Mouse (Mus musculus): ENCODE data around the gene Gpr45. TPM values are rescaled to one million over a fixed set of nuclear protein-coding genes. Genes with fewer than 3 reads are reported as not detected.
A peak's percentile ranks its signal among the peaks of the same experiment; 100 is the strongest.

Gpr45 gene
- polyA plus RNA-seq, 1 experiment from 2014 or later: 16.0 TPM

- Histone ChIP-seq H3K9me3 (ENCODE audit: control insufficient read depth, low read length) (no peaks in the 10 kb centered on the region), H3K4me2 (ENCODE audit: low read length) (no peak overlapping the region), H3K4me3 (replicated peaks; ENCODE audit: low read depth, low read length) (no peak overlapping the region), H3K9ac (replicated peaks; ENCODE audit: low read length) (no peak overlapping the region), H3K27me3 (ENCODE audit: control insufficient read depth, insufficient read depth, low read length) (no peaks in the 10 kb centered on the region), H3K27ac (replicated peaks; ENCODE audit: low read depth, low read length) (no peak overlapping the region), H3K4me1 (ENCODE audit: control insufficient read depth, insufficient read depth, low read length) (no peaks in the 10 kb centered on the region), H3K36me3 (ENCODE audit: control insufficient read depth, insufficient read depth, low read length) (no peaks in the 10 kb centered on the region)
- ATAC-seq (ENCODE audit: low FRiP score, low TSS enrichment): no peak
- 80% methylated on average over 4 of the region's 4 CpGs for WGBS
- DNase-seq: no peak
These were observed 4.2 kb upstream of the Gpr45 start for GRCm38 (mm10) chr1:42948486-42948885.

DNA sequence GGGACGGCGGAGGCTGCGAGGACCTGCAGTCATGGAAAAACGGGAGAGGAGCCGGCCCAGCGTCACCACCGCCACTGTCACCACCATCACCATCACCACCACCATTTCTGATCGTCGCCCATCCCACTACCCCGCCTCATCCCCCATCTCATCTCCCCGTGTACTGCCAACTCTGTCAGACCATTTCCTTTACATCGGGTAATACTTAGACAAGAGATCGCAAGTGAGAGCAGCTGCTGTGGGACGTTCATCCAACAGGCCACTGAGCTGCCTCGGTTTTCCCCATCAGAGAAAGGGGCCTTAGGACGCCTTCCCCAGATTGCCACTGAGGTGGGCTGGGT, 780 bp downstream of the Gpr45 start:
- no peaks in the 10 kb centered on the region for H3K27me3 ChIP-seq (ENCODE audit: control insufficient read depth, insufficient read depth, low read length)
- no peaks in the 10 kb centered on the region for H3K36me3 ChIP-seq (ENCODE audit: control insufficient read depth, insufficient read depth, low read length)
- H3K27ac ChIP-seq (replicated peaks; ENCODE audit: low read depth, low read length): peak overlapping the region; percentile 94
- under 1% methylated on average over 16 of the region's 16 CpGs for WGBS
- peaks cover 7% of the 10 kb centered on the region; the same call in 1 of the 2 replicates for H3K4me1 ChIP-seq (ENCODE audit: control insufficient read depth, insufficient read depth, low read length)
- H3K4me3 ChIP-seq (replicated peaks; ENCODE audit: low read depth, low read length): peak overlapping the region; percentile 80
- H3K4me2 ChIP-seq (ENCODE audit: low read length): peak overlapping the region; percentile 75
- DNase-seq (no peak), ATAC-seq (ENCODE audit: low FRiP score, low TSS enrichment) (peak; percentile 68)
- peak overlapping the region; percentile 99 for H3K9ac ChIP-seq (replicated peaks; ENCODE audit: low read length)
- H3K9me3 ChIP-seq (ENCODE audit: control insufficient read depth, low read length): no peaks in the 10 kb centered on the region

DNA sequence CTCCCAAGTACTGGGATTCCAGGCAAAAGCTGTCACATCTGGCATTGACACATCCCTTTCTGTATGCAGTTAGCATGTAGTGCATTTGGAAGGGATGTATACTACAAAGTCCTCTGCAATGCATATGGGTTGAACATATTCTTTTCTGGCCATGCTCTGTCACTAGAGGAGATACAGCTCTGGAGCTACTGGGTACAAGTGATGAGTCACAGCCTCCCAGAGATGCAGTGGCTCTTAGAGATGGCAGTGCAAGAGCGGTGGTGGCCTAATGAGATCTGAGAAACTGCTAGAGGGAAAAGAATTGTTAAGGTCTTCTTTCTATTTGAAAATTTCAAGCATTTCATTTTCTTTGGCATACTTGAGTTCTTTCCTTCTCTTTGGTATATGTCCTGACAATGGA, 4.2 kb downstream of the Gpr45 start:
- WGBS: 88% methylated on average over 1 of the region's 1 CpGs
- DNase-seq (no peak), ATAC-seq (ENCODE audit: low FRiP score, low TSS enrichment) (no peak)
- peaks cover 7% of the 10 kb centered on the region; the same call in 1 of the 2 replicates for H3K4me1 ChIP-seq (ENCODE audit: control insufficient read depth, insufficient read depth, low read length)
- H3K27me3 ChIP-seq (ENCODE audit: control insufficient read depth, insufficient read depth, low read length): no peaks in the 10 kb centered on the region
- H3K9ac ChIP-seq (replicated peaks; ENCODE audit: low read length): no peak overlapping the region
- no peak overlapping the region for H3K4me2 ChIP-seq (ENCODE audit: low read length)
- H3K36me3 ChIP-seq (ENCODE audit: control insufficient read depth, insufficient read depth, low read length): 0 out of 2 replicates have a peak, but pooled peaks cover 3% of the 10 kb centered on the region
- no peaks in the 10 kb centered on the region for H3K9me3 ChIP-seq (ENCODE audit: control insufficient read depth, low read length)
- no peak overlapping the region for H3K4me3 ChIP-seq (replicated peaks; ENCODE audit: low read depth, low read length)
- H3K27ac ChIP-seq (replicated peaks; ENCODE audit: low read depth, low read length): no peak overlapping the region

GRCm38 (mm10) chr1:42983082-42983771, 30.6 kb downstream of the Gpr45 start:
- ATAC-seq (ENCODE audit: low FRiP score, low TSS enrichment) (no peak), DNase-seq (no peak)
- Histone ChIP-seq H3K27ac (replicated peaks; ENCODE audit: low read depth, low read length) (no peak overlapping the region), H3K36me3 (ENCODE audit: control insufficient read depth, insufficient read depth, low read length) (0 out of 2 replicates have a peak, but pooled peaks cover 3% of the 10 kb centered on the region), H3K4me1 (ENCODE audit: control insufficient read depth, insufficient read depth, low read length) (no peaks in the 10 kb centered on the region), H3K9me3 (ENCODE audit: control insufficient read depth, low read length) (peaks cover 9% of the 10 kb centered on the region; the same call in 1 of the 2 replicates), H3K4me2 (ENCODE audit: low read length) (no peak overlapping the region), H3K27me3 (ENCODE audit: control insufficient read depth, insufficient read depth, low read length) (no peaks in the 10 kb centered on the region), H3K4me3 (replicated peaks; ENCODE audit: low read depth, low read length) (no peak overlapping the region), H3K9ac (replicated peaks; ENCODE audit: low read length) (no peak overlapping the region)
- 83% methylated on average over 8 of the region's 8 CpGs for WGBS

GRCm38 (mm10) chr1:42984119-42984518, 31.4 kb downstream of the Gpr45 start:
- H3K9me3 ChIP-seq (ENCODE audit: control insufficient read depth, low read length): peaks cover 9% of the 10 kb centered on the region; the same call in 1 of the 2 replicates
- no peak overlapping the region for H3K4me2 ChIP-seq (ENCODE audit: low read length)
- no peak overlapping the region for H3K9ac ChIP-seq (replicated peaks; ENCODE audit: low read length)
- H3K4me1 ChIP-seq (ENCODE audit: control insufficient read depth, insufficient read depth, low read length): no peaks in the 10 kb centered on the region
- H3K27ac ChIP-seq (replicated peaks; ENCODE audit: low read depth, low read length): no peak overlapping the region
- 0 out of 2 replicates have a peak, but pooled peaks cover 3% of the 10 kb centered on the region for H3K36me3 ChIP-seq (ENCODE audit: control insufficient read depth, insufficient read depth, low read length)
- no peak overlapping the region for H3K4me3 ChIP-seq (replicated peaks; ENCODE audit: low read depth, low read length)
- 93% methylated on average over 3 of the region's 3 CpGs for WGBS
- no peak for DNase-seq
- ATAC-seq (ENCODE audit: low FRiP score, low TSS enrichment): no peak
- H3K27me3 ChIP-seq (ENCODE audit: control insufficient read depth, insufficient read depth, low read length): no peaks in the 10 kb centered on the region

- Histone ChIP-seq H3K9ac (replicated peaks; ENCODE audit: low read length) (no peak overlapping the region), H3K4me1 (ENCODE audit: control insufficient read depth, insufficient read depth, low read length) (no peaks in the 10 kb centered on the region), H3K27ac (replicated peaks; ENCODE audit: low read depth, low read length) (no peak overlapping the region), H3K4me2 (ENCODE audit: low read length) (no peak overlapping the region), H3K27me3 (ENCODE audit: control insufficient read depth, insufficient read depth, low read length) (no peaks in the 10 kb centered on the region), H3K9me3 (ENCODE audit: control insufficient read depth, low read length) (peaks cover 9% of the 10 kb centered on the region; the same call in 1 of the 2 replicates), H3K4me3 (replicated peaks; ENCODE audit: low read depth, low read length) (no peak overlapping the region), H3K36me3 (ENCODE audit: control insufficient read depth, insufficient read depth, low read length) (no peaks in the 10 kb centered on the region)
- ATAC-seq (ENCODE audit: low FRiP score, low TSS enrichment) (no peak), DNase-seq (no peak)
- 95% methylated on average over 2 of the region's 2 CpGs for WGBS
These were observed 36.3 kb downstream of the Gpr45 start for GRCm38 (mm10) chr1:42988996-42989395.

DNA sequence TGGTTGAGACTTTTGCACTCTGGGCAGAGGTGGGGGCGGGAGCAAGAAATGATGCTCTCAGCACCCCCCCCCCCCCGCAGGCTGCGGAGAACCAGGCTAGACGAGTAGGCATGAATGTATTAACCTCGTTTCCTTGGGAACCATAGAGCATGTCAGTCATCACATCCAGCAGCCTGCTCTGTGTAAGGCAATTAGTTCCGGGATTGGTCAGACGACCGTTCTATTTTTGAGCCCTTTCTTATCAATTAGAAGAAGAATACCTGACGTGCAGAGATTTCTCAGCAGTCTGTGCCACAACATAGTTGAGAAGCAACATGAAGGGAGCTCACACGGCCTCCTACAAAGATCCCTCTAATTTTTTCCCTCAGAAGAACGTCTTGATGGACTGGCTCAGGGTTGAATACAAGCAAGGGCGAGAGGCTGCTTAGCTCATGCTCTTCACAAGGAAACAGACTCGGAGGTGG, 53.4 kb downstream of the Gpr45 start:
- Histone ChIP-seq H3K9ac (replicated peaks; ENCODE audit: low read length) (peak overlapping the region; percentile 24; the same call in 1 of the 2 replicates), H3K27me3 (ENCODE audit: control insufficient read depth, insufficient read depth, low read length) (0 out of 2 replicates have a peak, but pooled peaks cover 3% of the 10 kb centered on the region), H3K36me3 (ENCODE audit: control insufficient read depth, insufficient read depth, low read length) (no peaks in the 10 kb centered on the region), H3K4me1 (ENCODE audit: control insufficient read depth, insufficient read depth, low read length) (peaks cover 15% of the 10 kb centered on the region), H3K4me3 (replicated peaks; ENCODE audit: low read depth, low read length) (peak overlapping the region; percentile 16), H3K4me2 (ENCODE audit: low read length) (peak overlapping the region; percentile 45), H3K9me3 (ENCODE audit: control insufficient read depth, low read length) (no peaks in the 10 kb centered on the region), H3K27ac (replicated peaks; ENCODE audit: low read depth, low read length) (peak overlapping the region; percentile 79)
- WGBS: 7% methylated on average over 13 of the region's 13 CpGs
- peak; percentile 94 for ATAC-seq (ENCODE audit: low FRiP score, low TSS enrichment)
- peak; percentile 84 for DNase-seq

DNA sequence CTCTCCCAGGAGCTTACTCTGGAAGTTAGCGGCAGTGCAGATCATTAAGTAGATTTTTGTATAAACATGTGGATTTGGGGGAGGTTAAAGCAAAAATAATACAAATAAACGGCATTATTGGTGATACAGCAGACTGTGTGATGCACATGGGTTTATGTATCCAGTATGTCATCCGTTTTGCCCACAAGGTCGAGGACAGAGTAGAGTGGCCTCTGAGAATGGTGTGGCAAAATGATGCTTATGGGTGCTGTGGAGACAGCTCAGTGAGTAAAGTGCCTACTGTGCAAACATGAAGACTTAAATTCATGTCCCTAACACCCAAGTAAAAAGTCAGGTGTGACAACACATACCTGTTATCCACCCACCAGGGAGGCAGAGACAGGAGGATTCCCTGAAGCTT, 53.9 kb downstream of the Gpr45 start:
- Histone ChIP-seq H3K4me1 (ENCODE audit: control insufficient read depth, insufficient read depth, low read length) (peaks cover 15% of the 10 kb centered on the region), H3K9ac (replicated peaks; ENCODE audit: low read length) (peak overlapping the region; percentile 24; the same call in 1 of the 2 replicates), H3K9me3 (ENCODE audit: control insufficient read depth, low read length) (no peaks in the 10 kb centered on the region), H3K36me3 (ENCODE audit: control insufficient read depth, insufficient read depth, low read length) (no peaks in the 10 kb centered on the region), H3K4me2 (ENCODE audit: low read length) (peak overlapping the region; percentile 45), H3K4me3 (replicated peaks; ENCODE audit: low read depth, low read length) (peak overlapping the region; percentile 16; the same call in 1 of the 2 replicates), H3K27me3 (ENCODE audit: control insufficient read depth, insufficient read depth, low read length) (0 out of 2 replicates have a peak, but pooled peaks cover 3% of the 10 kb centered on the region), H3K27ac (replicated peaks; ENCODE audit: low read depth, low read length) (peak overlapping the region; percentile 79)
- 71% methylated on average over 4 of the region's 4 CpGs for WGBS
- ATAC-seq (ENCODE audit: low FRiP score, low TSS enrichment) (no peak), DNase-seq (no peak)

DNA sequence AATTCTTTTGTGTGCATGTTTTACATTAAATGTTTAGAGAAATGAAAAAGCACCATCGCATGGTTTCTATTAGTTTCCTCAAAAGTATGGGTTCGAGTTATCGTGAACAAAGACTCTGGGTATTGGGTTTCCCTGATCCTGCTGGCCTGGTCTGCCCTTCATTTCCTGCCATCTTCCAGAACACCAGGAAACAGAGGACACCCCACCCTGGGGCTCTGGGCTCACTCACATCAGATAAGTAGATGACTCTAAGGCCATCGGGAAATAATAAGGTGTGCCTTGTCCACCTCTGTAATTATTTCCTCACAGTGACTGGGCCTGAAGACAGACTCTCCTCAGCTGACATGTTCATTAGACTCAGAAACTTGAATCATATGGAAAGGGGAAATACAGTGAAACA, 57.8 kb downstream of the Gpr45 start:
- peaks cover 13% of the 10 kb centered on the region for H3K4me1 ChIP-seq (ENCODE audit: control insufficient read depth, insufficient read depth, low read length)
- no peak for ATAC-seq (ENCODE audit: low FRiP score, low TSS enrichment)
- no peak overlapping the region for H3K27ac ChIP-seq (replicated peaks; ENCODE audit: low read depth, low read length)
- no peaks in the 10 kb centered on the region for H3K36me3 ChIP-seq (ENCODE audit: control insufficient read depth, insufficient read depth, low read length)
- 0 out of 2 replicates have a peak, but pooled peaks cover 3% of the 10 kb centered on the region for H3K27me3 ChIP-seq (ENCODE audit: control insufficient read depth, insufficient read depth, low read length)
- DNase-seq: no peak
- no peak overlapping the region for H3K9ac ChIP-seq (replicated peaks; ENCODE audit: low read length)
- H3K4me3 ChIP-seq (replicated peaks; ENCODE audit: low read depth, low read length): no peak overlapping the region
- WGBS: 94% methylated on average over 4 of the region's 4 CpGs
- no peaks in the 10 kb centered on the region for H3K9me3 ChIP-seq (ENCODE audit: control insufficient read depth, low read length)
- H3K4me2 ChIP-seq (ENCODE audit: low read length): no peak overlapping the region
